Mouse (Mus musculus): ENCODE data around the gene Inpp5d.

- TF ChIP-seq CTCF (IDR thresholded peaks at IDR 0.05; ENCODE audit: low read depth) (no peak), EP300 (IDR thresholded peaks at IDR 0.05; ENCODE audit: low read depth) (no peak)
Observed at GRCm38 (mm10) chr1:87628085-87628484, 8.0 kb downstream of the Inpp5d start.
